Mouse (Mus musculus) forebrain, postnatal 0 days (tissue): ENCODE measurements around the gene Tesc. TPM values are rescaled to one million over a fixed set of nuclear protein-coding genes. Genes with fewer than 3 reads are reported as not detected.

Experiments used
- ATAC-seq: fragments of 200-750 bp; cut with Nextera tagmentation; 2 replicates; pipeline ENCODE4 v1.8.0; 2017; ENCODE audit warnings: mild to moderate bottlenecking, moderate library complexity
- DNase-seq: peaks from one replicate; pipeline ENCODE4 v3.0.0-alpha.2; 2015
- H3K27ac ChIP-seq: fragments of 300-500 bp; sonication (generic); 2 replicates; pipeline ENCODE4 v1.5.1; 2014; ENCODE audit warnings: low read depth, mild to moderate bottlenecking, antibody characterized with exemption, low read length, moderate library complexity, mixed read lengths
- H3K27me3 ChIP-seq: fragments of 300-500 bp; sonication (generic); 2 replicates; pipeline ENCODE4 v1.6.1; 2014; ENCODE audit warnings: mild to moderate bottlenecking, low read length, mixed read lengths; ENCODE audit not compliant: insufficient read depth
- H3K36me3 ChIP-seq: fragments of 300-500 bp; sonication (generic); 2 replicates; pipeline ENCODE4 v1.6.1; 2014; ENCODE audit warnings: mild to moderate bottlenecking, moderate library complexity; ENCODE audit not compliant: insufficient read depth
- H3K4me1 ChIP-seq: fragments of 300-500 bp; sonication (generic); 2 replicates; pipeline ENCODE4 v1.6.1; 2014; ENCODE audit warnings: antibody characterized with exemption; ENCODE audit not compliant: insufficient read depth
- H3K4me2 ChIP-seq: fragments of 300-500 bp; sonication (generic); 2 replicates; pipeline ENCODE4 v1.6.1; 2014; ENCODE audit warnings: low read depth, mild to moderate bottlenecking, moderate library complexity
- H3K4me3 ChIP-seq: fragments of 300-500 bp; sonication (generic); 2 replicates; pipeline ENCODE4 v1.5.1; 2014; ENCODE audit warnings: low read depth, low read length, mixed read lengths
- H3K9ac ChIP-seq: fragments of 300-500 bp; sonication (generic); 2 replicates; pipeline ENCODE4 v1.6.1; 2014; ENCODE audit warnings: mild to moderate bottlenecking
- H3K9me3 ChIP-seq: fragments of 300-500 bp; sonication (generic); 2 replicates; pipeline ENCODE4 v1.6.1; 2016; ENCODE audit warnings: low read length
- CTCF ChIP-seq: sonication (generic); IDR thresholded peaks from 2 replicates; pipeline ENCODE4 v1.5.1; 2016; ENCODE audit warnings: antibody characterized with exemption, control low read depth, low read depth
- WGBS: fragments of 180-500 bp; shearing (Covaris S2); extraction: QIAGEN DNeasy Blood & Tissue Kit; methylation state at CpG from one replicate; pipeline ENCODE4 v1.1.7; 2014; 5-methylcytosine and 5-hydroxymethylcytosine counted together
- polyA plus RNA-seq: library from polyadenylated mRNA; unstranded; fragments of >200 nt; fragmentation: Nextera tagmentation; extraction: Ambion mirVana; gene quantifications from 2 replicates; pipeline ENCODE4 v1.2.1, GENCODE M21; 2015
- total RNA-seq: library from RNA; depleted of rRNA; stranded (reverse); fragments of >200 nt; gene quantifications from 2 replicates; pipeline ENCODE4 v1.2.3, GENCODE M21; 2014

Gene Tesc
- total and polyA plus RNA-seq, 2 experiments from 2014 or later, result 13.0 to 19.9 TPM

DNA sequence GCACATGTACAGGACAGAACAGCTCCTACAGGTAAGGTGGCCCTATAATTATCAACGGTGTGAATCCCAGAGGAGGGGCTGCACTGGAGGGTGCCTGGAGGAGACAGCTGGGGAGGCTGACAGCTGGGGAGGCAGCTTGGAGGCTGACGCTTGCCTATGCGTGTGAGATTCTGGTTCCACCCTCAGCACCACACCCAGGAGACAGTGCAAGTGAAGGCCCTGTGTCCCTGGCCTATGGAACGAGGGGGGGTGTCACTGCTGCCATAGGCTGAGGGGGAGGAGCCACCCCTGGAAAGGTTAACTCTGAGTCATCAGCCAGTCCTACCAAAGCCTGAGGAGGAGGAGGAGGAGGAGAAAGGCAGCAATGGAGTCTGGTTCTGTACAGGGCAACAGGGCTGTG lies 40.0 kb downstream of the Tesc start:
- no peak overlapping the region for H3K4me2 ChIP-seq
- 72% methylated on average over 4 of the region's 4 CpGs for WGBS
- no peaks in the 10 kb centered on the region for H3K9me3 ChIP-seq
- H3K9ac ChIP-seq, result no peak overlapping the region
- H3K27ac ChIP-seq, result no peak overlapping the region
- no peak overlapping the region for H3K4me3 ChIP-seq
- no peak for TF ChIP-seq CTCF
- no peak for ATAC-seq
- no peaks in the 10 kb centered on the region for H3K27me3 ChIP-seq
- H3K36me3 ChIP-seq, result peaks cover 19% of the 10 kb centered on the region
- no peak for DNase-seq
- H3K4me1 ChIP-seq, result peaks cover 8% of the 10 kb centered on the region; the same call in 1 of the 2 replicates

DNA sequence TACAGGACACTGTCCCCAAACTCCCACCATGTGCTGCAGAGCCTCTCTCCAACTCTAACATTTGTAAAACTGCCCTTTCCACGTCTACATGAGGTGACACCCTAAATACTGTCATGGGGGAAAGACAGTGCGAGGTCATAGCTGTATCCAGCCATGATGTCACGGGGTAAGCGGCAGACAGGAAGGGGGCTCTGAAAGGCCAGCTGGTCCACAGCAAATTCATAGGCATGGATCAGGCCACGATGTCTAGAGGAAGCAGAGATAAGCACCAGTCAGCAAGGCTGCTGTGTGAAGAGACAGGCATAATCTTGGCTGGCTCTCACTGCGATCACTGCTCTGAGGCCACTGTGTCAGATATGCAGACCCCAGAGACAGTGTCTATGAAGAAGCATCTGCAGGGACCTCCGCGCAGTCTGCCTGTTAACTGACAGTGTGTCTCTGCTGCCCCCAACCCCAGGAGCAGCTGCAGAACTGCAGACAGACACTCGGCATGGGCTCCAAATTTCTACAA lies 40.5 kb downstream of the Tesc start:
- no peak overlapping the region for H3K4me3 ChIP-seq
- H3K27ac ChIP-seq, result no peak overlapping the region
- no peaks in the 10 kb centered on the region for H3K27me3 ChIP-seq
- DNase-seq, result no peak
- H3K36me3 ChIP-seq, result peaks cover 19% of the 10 kb centered on the region
- H3K9me3 ChIP-seq, result no peaks in the 10 kb centered on the region
- no peak overlapping the region for H3K4me2 ChIP-seq
- no peak for TF ChIP-seq CTCF
- no peak for ATAC-seq
- peaks cover 7% of the 10 kb centered on the region; the same call in 1 of the 2 replicates for H3K4me1 ChIP-seq
- WGBS, result 93% methylated on average over 9 of the region's 9 CpGs
- H3K9ac ChIP-seq, result no peak overlapping the region

DNA sequence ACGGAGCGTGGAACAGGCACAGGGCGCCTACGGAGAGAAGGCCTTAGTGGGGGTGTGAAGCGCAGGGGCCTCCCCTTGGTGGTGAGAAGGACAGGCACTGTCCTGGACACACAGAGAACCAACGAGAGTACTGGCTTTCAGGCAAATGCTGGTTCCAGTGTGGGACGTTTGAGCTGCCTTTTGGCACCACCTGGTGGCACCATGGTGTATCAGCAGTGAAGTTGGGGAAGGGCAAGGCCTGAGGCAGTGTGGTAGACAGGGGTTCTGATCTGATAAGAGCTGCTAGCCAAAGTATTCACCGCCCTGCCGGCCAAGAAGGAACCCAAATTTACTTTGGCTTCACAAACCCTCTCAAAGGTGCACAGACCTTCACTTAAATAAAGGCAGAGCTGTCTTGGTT lies 41.8 kb downstream of the Tesc start:
- H3K36me3 ChIP-seq, result peaks cover 19% of the 10 kb centered on the region
- no peak overlapping the region for H3K4me2 ChIP-seq
- no peak overlapping the region for H3K9ac ChIP-seq
- H3K27me3 ChIP-seq, result no peaks in the 10 kb centered on the region
- no peaks in the 10 kb centered on the region for H3K9me3 ChIP-seq
- WGBS, result 45% methylated on average over 9 of the region's 9 CpGs
- no peak overlapping the region for H3K4me3 ChIP-seq
- H3K27ac ChIP-seq, result no peak overlapping the region
- ATAC-seq (peak; percentile 61), DNase-seq (peak; percentile 84)
- no peaks in the 10 kb centered on the region for H3K4me1 ChIP-seq
- peak; percentile 98 for TF ChIP-seq CTCF

DNA sequence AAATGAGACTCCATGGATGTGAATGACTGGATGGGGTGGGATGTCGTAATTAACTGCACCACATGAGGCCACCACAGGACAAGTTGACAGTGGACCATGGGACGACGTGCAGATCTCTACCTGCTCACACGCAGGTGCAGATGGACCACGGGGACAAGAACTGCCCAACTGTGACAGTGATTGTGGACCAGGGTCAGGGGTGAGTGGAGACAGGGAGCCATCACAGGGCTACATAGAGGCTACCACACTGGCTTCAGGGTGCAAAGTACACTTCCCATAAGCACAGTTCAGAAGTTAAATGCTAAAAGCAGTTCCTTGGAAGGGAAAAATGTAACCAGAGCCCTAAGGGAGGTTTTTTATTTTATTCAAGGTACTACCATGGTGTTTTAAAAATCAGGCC lies 44.2 kb downstream of the Tesc start:
- DNase-seq, result no peak
- no peak overlapping the region for H3K4me3 ChIP-seq

DNA sequence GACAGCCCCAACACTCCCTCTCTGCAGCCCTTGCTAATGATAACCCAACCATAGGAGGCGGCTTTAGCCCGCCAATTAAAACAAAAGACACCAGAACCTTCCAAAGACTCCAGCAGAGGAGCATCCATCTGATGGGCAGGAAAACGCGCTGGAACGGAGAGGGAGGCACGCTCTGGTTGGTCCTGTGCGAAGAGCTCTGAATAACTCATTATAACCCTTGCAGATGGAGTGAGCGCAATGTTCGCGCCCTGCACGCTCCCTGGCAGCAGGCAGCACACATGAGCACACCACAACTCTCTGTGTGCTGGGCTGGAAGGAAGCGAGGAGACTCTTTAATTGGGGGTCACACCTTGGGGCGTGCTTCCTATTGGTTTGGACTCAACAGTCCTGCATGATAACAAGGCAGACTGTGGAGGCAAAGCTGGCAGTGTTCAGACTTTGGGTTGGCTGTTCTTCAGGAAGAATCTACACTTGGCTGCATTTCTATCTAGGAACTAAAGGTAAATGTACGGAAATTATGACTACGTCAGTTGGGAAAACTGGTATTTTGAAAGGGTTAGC lies 45.8 kb downstream of the Tesc start:
- H3K4me2 ChIP-seq, result no peak overlapping the region
- H3K9me3 ChIP-seq, result no peaks in the 10 kb centered on the region
- 31% methylated on average over 15 of the region's 15 CpGs for WGBS
- DNase-seq (no peak), ATAC-seq (peak; percentile 69)
- H3K36me3 ChIP-seq, result peaks cover 25% of the 10 kb centered on the region
- H3K4me1 ChIP-seq, result no peaks in the 10 kb centered on the region
- H3K27ac ChIP-seq, result 0 out of 2 replicates have a peak overlapping the region, but pooled peaks have one; percentile 21
- H3K4me3 ChIP-seq, result no peak overlapping the region
- no peaks in the 10 kb centered on the region for H3K27me3 ChIP-seq
- TF ChIP-seq CTCF, result no peak
- no peak overlapping the region for H3K9ac ChIP-seq

More for the DNA sequence above, 44.2 kb downstream of the Tesc start:
- no peak for ATAC-seq
- Histone ChIP-seq H3K9ac (0 out of 2 replicates have a peak overlapping the region, but pooled peaks have one; percentile 3), H3K36me3 (peaks cover 29% of the 10 kb centered on the region), H3K9me3 (no peaks in the 10 kb centered on the region), H3K4me2 (no peak overlapping the region), H3K27ac (no peak overlapping the region), H3K4me1 (no peaks in the 10 kb centered on the region), H3K27me3 (no peaks in the 10 kb centered on the region)
- 71% methylated on average over 5 of the region's 5 CpGs for WGBS
- TF ChIP-seq CTCF, result no peak

DNA sequence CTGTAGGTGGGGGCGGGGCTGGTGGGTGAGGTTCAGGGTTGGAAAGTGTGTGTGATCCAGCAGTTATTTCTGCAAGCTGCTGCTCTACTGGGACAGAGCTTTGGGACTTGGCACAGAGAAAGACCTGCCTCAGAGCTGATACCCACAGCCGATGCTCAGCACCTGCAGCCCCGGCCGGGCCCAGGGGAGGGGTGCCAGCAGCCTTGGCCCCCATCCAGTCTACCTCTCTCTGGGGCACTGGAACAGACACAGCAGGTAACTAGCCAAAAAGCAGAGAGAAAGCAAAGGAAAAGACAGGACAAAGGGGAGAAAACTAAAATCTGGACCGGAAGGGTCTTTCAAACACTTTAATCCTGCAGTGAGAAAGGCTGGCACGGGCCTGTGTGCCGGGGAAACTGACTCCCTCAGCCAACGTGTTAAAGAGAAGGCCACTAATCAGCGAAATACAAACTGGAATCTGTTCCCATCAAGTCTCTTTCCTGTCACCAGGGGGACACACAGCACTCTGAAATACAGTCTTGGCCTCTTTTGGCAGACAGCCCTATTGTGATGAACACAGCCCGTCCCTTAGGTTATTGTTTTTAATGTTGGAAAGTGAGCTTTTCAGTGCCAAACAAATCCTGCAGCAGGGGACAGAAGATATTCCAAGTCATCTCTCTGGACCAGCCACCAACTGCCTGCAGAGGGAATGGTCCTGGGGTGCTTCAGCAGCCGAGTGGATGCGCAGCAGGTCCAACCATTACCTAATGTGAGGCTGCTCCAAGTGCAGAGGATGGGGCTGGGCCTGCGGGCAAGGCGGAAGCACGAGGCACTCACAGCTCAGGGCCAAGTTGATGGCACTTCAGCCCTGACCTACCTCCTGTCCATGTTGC lies 49.4 kb downstream of the Tesc start:
- Histone ChIP-seq H3K27me3 (no peaks in the 10 kb centered on the region), H3K9ac (no peak overlapping the region), H3K4me3 (no peak overlapping the region), H3K4me1 (peaks cover 9% of the 10 kb centered on the region; the same call in 1 of the 2 replicates), H3K9me3 (no peaks in the 10 kb centered on the region), H3K27ac (0 out of 2 replicates have a peak overlapping the region, but pooled peaks have one; percentile 23), H3K4me2 (no peak overlapping the region), H3K36me3 (0 out of 2 replicates have a peak, but pooled peaks cover 10% of the 10 kb centered on the region)
- 40% methylated on average over 15 of the region's 15 CpGs for WGBS
- DNase-seq (peak; percentile 71), ATAC-seq (peak; percentile 34; the same call in 1 of the 2 replicates)
- TF ChIP-seq CTCF, result peak; percentile 49

DNA sequence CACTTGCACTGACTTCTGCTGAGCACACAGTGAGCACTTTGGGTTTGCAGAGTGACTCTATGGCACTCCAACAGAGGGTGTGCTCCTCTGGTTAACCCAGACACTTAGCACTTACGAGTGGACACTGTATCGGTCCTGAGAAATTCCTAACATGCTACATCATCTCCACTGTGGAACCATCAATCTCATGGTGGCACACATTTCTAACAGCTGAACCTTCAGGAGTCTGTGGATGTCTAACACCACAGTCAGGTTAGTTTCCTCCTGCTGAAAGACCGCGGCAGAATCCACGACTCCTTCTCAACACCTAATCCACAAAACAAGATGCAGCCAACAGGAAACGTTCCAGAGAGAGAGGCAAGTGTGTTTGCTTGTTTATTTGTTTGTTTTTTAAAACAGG lies 51.0 kb downstream of the Tesc start:
- TF ChIP-seq CTCF, result no peak
- Histone ChIP-seq H3K4me1 (peaks cover 12% of the 10 kb centered on the region; the same call in 1 of the 2 replicates), H3K4me2 (no peak overlapping the region), H3K27me3 (no peaks in the 10 kb centered on the region), H3K9me3 (no peaks in the 10 kb centered on the region), H3K9ac (no peak overlapping the region), H3K36me3 (0 out of 2 replicates have a peak, but pooled peaks cover 10% of the 10 kb centered on the region), H3K4me3 (no peak overlapping the region), H3K27ac (no peak overlapping the region)
- DNase-seq (no peak), ATAC-seq (no peak)
- 83% methylated on average over 6 of the region's 6 CpGs for WGBS
